Mouse (Mus musculus) liver, embryonic 14.5 days (tissue): ENCODE results near the gene Cbx4. TPM values are rescaled to one million over a fixed set of nuclear protein-coding genes. Genes with fewer than 3 reads are reported as not detected.

Experiments used
- ATAC-seq: fragments of 200-750 bp; cut with Nextera tagmentation; 2 replicates; pipeline ENCODE4 v1.8.0; 2017; ENCODE audit warnings: moderate number of reproducible peaks, mild to moderate bottlenecking, moderate library complexity; ENCODE audit not compliant: insufficient read depth
- DNase-seq, 3 experiments: peaks; one replicate each; pipeline ENCODE4 v3.0.0-alpha.2; 2012 to 2013; ENCODE audit warnings: low read depth in 3 of 3, low spot score in 3 of 3
- H3K27ac ChIP-seq: fragments of 300-500 bp; sonication (generic); 2 replicates; pipeline ENCODE4 v1.5.1; 2014; ENCODE audit warnings: moderate library complexity, mild to moderate bottlenecking, control low read depth, inconsistent platforms
- H3K27me3 ChIP-seq: fragments of 300-500 bp; sonication (generic); 2 replicates; pipeline ENCODE4 v1.6.1; 2014; ENCODE audit warnings: mild to moderate bottlenecking, low read length, moderate library complexity; ENCODE audit not compliant: control insufficient read depth, insufficient read depth
- H3K36me3 ChIP-seq: fragments of 300-500 bp; sonication (generic); replicated peaks from 2 replicates; pipeline ENCODE4 v1.6.1; 2014; ENCODE audit warnings: low read depth; ENCODE audit not compliant: control insufficient read depth, insufficient read depth
- H3K4me1 ChIP-seq, 2 experiments: fragments of 200-500 bp in 1 of 2; fragments of 300-500 bp in 1 of 2; sonication (generic) in 1 of 2; replicated peaks; 2 replicates each; pipeline ENCODE4 v1.6.1; 2012 to 2014; ENCODE audit warnings: antibody characterized with exemption in 1 of 2, inconsistent platforms in 1 of 2, low read length in 1 of 2; ENCODE audit not compliant: control insufficient read depth in 2 of 2, insufficient read depth in 2 of 2
- H3K4me2 ChIP-seq: fragments of 300-500 bp; sonication (generic); 2 replicates; pipeline ENCODE4 v1.6.1; 2014; ENCODE audit warnings: low read depth, mild to moderate bottlenecking, control low read depth, moderate library complexity
- H3K4me3 ChIP-seq, 2 experiments: fragments of 200-500 bp in 1 of 2; fragments of 300-500 bp in 1 of 2; sonication (generic) in 1 of 2; 2 replicates each; pipeline ENCODE4 v1.5.1; 2012 to 2014; ENCODE audit warnings: low read depth in 2 of 2, low read length in 2 of 2, mild to moderate bottlenecking in 2 of 2, control low read depth in 1 of 2, inconsistent platforms in 1 of 2, moderate library complexity in 1 of 2; ENCODE audit not compliant: insufficient read depth in 1 of 2
- H3K9ac ChIP-seq: fragments of 300-500 bp; sonication (generic); replicated peaks from 2 replicates; pipeline ENCODE4 v1.6.1; 2014; ENCODE audit warnings: mild to moderate bottlenecking, control low read depth, moderate library complexity
- H3K9me3 ChIP-seq: fragments of 300-500 bp; sonication (generic); 2 replicates; pipeline ENCODE4 v1.6.1; 2016; ENCODE audit warnings: low read length, mixed read lengths; ENCODE audit not compliant: control insufficient read depth
- CTCF ChIP-seq: IDR thresholded peaks from 2 replicates; pipeline ENCODE4 v1.5.1; 2016; ENCODE audit warnings: antibody characterized with exemption, low read depth, control low read depth
- EP300 ChIP-seq: IDR thresholded peaks from 2 replicates; pipeline ENCODE4 v1.6.1; 2016; ENCODE audit warnings: antibody characterized with exemption, low read depth
- WGBS: fragments of 180-500 bp; shearing (Covaris S2); extraction: QIAGEN DNeasy Blood & Tissue Kit; methylation state at CpG from one replicate; pipeline ENCODE4 v1.1.7; 2014; ENCODE audit not compliant: insufficient replicate concordance; 5-methylcytosine and 5-hydroxymethylcytosine counted together
- polyA plus RNA-seq, 2 experiments: library from polyadenylated mRNA; depleted of rRNA in 1 of 2; stranded (reverse) in 1 of 2; unstranded in 1 of 2; fragments of >200 nt; fragmentation: Nextera tagmentation in 1 of 2; extraction: Ambion mirVana in 1 of 2; gene quantifications; 2 replicates each; pipeline versions ENCODE4 v1.2.1 to v1.2.3; 2012 to 2014

Gene Cbx4
- polyA plus RNA-seq, 2 experiments, result 1.6 to 3.3 TPM

GRCm38 (mm10) chr11:119092286-119092685 is 6.3 kb upstream of the Cbx4 start:
- no peak overlapping the region for H3K9ac ChIP-seq
- no peak for DNase-seq
- no peak overlapping the region for H3K27ac ChIP-seq
- ATAC-seq, result no peak
- H3K4me1 ChIP-seq, result no peaks in the 10 kb centered on the region
- no peaks in the 10 kb centered on the region for H3K36me3 ChIP-seq
- no peaks in the 10 kb centered on the region for H3K9me3 ChIP-seq
- no peak overlapping the region for H3K4me2 ChIP-seq
- no peak overlapping the region for H3K4me3 ChIP-seq
- no peak for TF ChIP-seq CTCF
- TF ChIP-seq EP300, result no peak
- WGBS, result 53% methylated on average over 3 of the region's 3 CpGs
- peaks cover 47% of the 10 kb centered on the region for H3K27me3 ChIP-seq

GRCm38 (mm10) chr11:119091598-119091991 is 5.6 kb upstream of the Cbx4 start:
- H3K4me3 ChIP-seq, result no peak overlapping the region
- no peaks in the 10 kb centered on the region for H3K9me3 ChIP-seq
- no peak for DNase-seq
- no peak overlapping the region for H3K9ac ChIP-seq
- no peak overlapping the region for H3K27ac ChIP-seq
- no peaks in the 10 kb centered on the region for H3K36me3 ChIP-seq
- H3K4me2 ChIP-seq, result peak overlapping the region; percentile 47; the same call in 1 of the 2 replicates
- whole genome bisulfite sequencing, result 1% methylated on average over 8 of the region's 8 CpGs
- H3K27me3 ChIP-seq, result peaks cover 53% of the 10 kb centered on the region
- H3K4me1 ChIP-seq, result no peaks in the 10 kb centered on the region
- TF ChIP-seq EP300 (no peak), CTCF (peak; percentile 86)
- ATAC-seq, result peak; percentile 16; the same call in 1 of the 2 replicates

GRCm38 (mm10) chr11:119090961-119091597 is 5.1 kb upstream of the Cbx4 start:
- peak; percentile 40 for ATAC-seq
- no peak overlapping the region for H3K27ac ChIP-seq
- 2% methylated on average over 42 of the region's 42 CpGs for WGBS
- no peak for TF ChIP-seq EP300
- no peak for TF ChIP-seq CTCF
- peak overlapping the region; percentile 27 to 39; a peak in 3 of 4 replicates for H3K4me3 ChIP-seq
- no peaks in the 10 kb centered on the region for H3K4me1 ChIP-seq
- peak overlapping the region; percentile 47 for H3K4me2 ChIP-seq
- H3K9me3 ChIP-seq, result no peaks in the 10 kb centered on the region
- H3K36me3 ChIP-seq, result no peaks in the 10 kb centered on the region
- no peak overlapping the region for H3K9ac ChIP-seq
- DNase-seq, result no peak
- peaks cover 59% of the 10 kb centered on the region for H3K27me3 ChIP-seq

GRCm38 (mm10) chr11:119090076-119090960 is 4.3 kb upstream of the Cbx4 start:
- Histone ChIP-seq H3K36me3 (no peaks in the 10 kb centered on the region), H3K4me3 (peak overlapping the region; percentile 27 to 39; a peak in 3 of 4 replicates), H3K9ac (no peak overlapping the region), H3K4me2 (peak overlapping the region; percentile 47), H3K9me3 (no peaks in the 10 kb centered on the region), H3K27me3 (peaks cover 63% of the 10 kb centered on the region), H3K4me1 (no peaks in the 10 kb centered on the region), H3K27ac (no peak overlapping the region)
- DNase-seq, result no peak
- WGBS, result under 1% methylated on average over 75 of the region's 75 CpGs
- no peak for ATAC-seq
- TF ChIP-seq EP300, result no peak
- TF ChIP-seq CTCF, result no peak
